Mouse (Mus musculus): Measurements from ENCODE around the gene Ccdc81. TPM values are rescaled to one million over a fixed set of nuclear protein-coding genes. Genes with fewer than 3 reads are reported as not detected.

Gene Ccdc81
- total and polyA plus RNA-seq, 2 experiments from 2014 or later = not detected

- ATAC-seq (ENCODE audit: insufficient read depth, low read depth) = no peak
- 58% methylated on average over 17 of the region's 17 CpGs for WGBS
- Histone ChIP-seq H3K4me3 (ENCODE audit: low read depth, low read length) (no peak overlapping the region), H3K4me1 (ENCODE audit: control insufficient read depth, insufficient read depth) (no peaks in the 10 kb centered on the region), H3K27me3 (ENCODE audit: control insufficient read depth, insufficient read depth, low read length) (no peaks in the 10 kb centered on the region), H3K4me2 (ENCODE audit: low read depth, low read length) (no peak overlapping the region), H3K36me3 (replicated peaks; ENCODE audit: control insufficient read depth, insufficient read depth, low read length) (no peaks in the 10 kb centered on the region), H3K27ac (ENCODE audit: low read depth) (no peak overlapping the region), H3K9ac (replicated peaks; ENCODE audit: low read depth, low read length) (no peak overlapping the region), H3K9me3 (replicated peaks; ENCODE audit: control insufficient read depth, low read length) (no peaks in the 10 kb centered on the region)
- TF ChIP-seq CTCF (IDR thresholded peaks at IDR 0.05; ENCODE audit: low read depth) (no peak), EP300 (IDR thresholded peaks at IDR 0.05; ENCODE audit: low read depth) (no peak)
- DNase-seq (ENCODE audit: low spot score) = no peak
These were observed 46.8 kb downstream of the Ccdc81 start for GRCm38 (mm10) chr7:89856440-89857217.

GRCm38 (mm10) chr7:89855196-89855595, 48.2 kb downstream of the Ccdc81 start:
- ATAC-seq (ENCODE audit: insufficient read depth, low read depth) (no peak), DNase-seq (ENCODE audit: low spot score) (no peak)
- no peak for TF ChIP-seq CTCF (IDR thresholded peaks at IDR 0.05; ENCODE audit: low read depth)
- TF ChIP-seq EP300 (IDR thresholded peaks at IDR 0.05; ENCODE audit: low read depth) = no peak
- Histone ChIP-seq H3K9ac (replicated peaks; ENCODE audit: low read depth, low read length) (no peak overlapping the region), H3K9me3 (replicated peaks; ENCODE audit: control insufficient read depth, low read length) (no peaks in the 10 kb centered on the region), H3K27ac (ENCODE audit: low read depth) (no peak overlapping the region), H3K36me3 (replicated peaks; ENCODE audit: control insufficient read depth, insufficient read depth, low read length) (no peaks in the 10 kb centered on the region), H3K4me3 (ENCODE audit: low read depth, low read length) (no peak overlapping the region), H3K4me1 (ENCODE audit: control insufficient read depth, insufficient read depth) (no peaks in the 10 kb centered on the region), H3K4me2 (ENCODE audit: low read depth, low read length) (no peak overlapping the region), H3K27me3 (ENCODE audit: control insufficient read depth, insufficient read depth, low read length) (no peaks in the 10 kb centered on the region)
- WGBS = 50% methylated on average over 1 of the region's 1 CpGs

- Histone ChIP-seq H3K9ac (replicated peaks; ENCODE audit: low read depth, low read length) (no peak overlapping the region), H3K4me3 (ENCODE audit: low read depth, low read length) (no peak overlapping the region), H3K4me1 (ENCODE audit: control insufficient read depth, insufficient read depth) (no peaks in the 10 kb centered on the region), H3K27ac (ENCODE audit: low read depth) (no peak overlapping the region), H3K36me3 (replicated peaks; ENCODE audit: control insufficient read depth, insufficient read depth, low read length) (no peaks in the 10 kb centered on the region), H3K4me2 (ENCODE audit: low read depth, low read length) (no peak overlapping the region), H3K9me3 (replicated peaks; ENCODE audit: control insufficient read depth, low read length) (no peaks in the 10 kb centered on the region), H3K27me3 (ENCODE audit: control insufficient read depth, insufficient read depth, low read length) (no peaks in the 10 kb centered on the region)
- WGBS = 85% methylated on average over 5 of the region's 5 CpGs
- TF ChIP-seq CTCF (IDR thresholded peaks at IDR 0.05; ENCODE audit: low read depth) (no peak), EP300 (IDR thresholded peaks at IDR 0.05; ENCODE audit: low read depth) (no peak)
- no peak for ATAC-seq (ENCODE audit: insufficient read depth, low read depth)
- DNase-seq (ENCODE audit: low spot score) = no peak
These were observed 50.3 kb downstream of the Ccdc81 start for GRCm38 (mm10) chr7:89853131-89853530.

- Histone ChIP-seq H3K4me3 (ENCODE audit: low read depth, low read length) (no peak overlapping the region), H3K36me3 (replicated peaks; ENCODE audit: control insufficient read depth, insufficient read depth, low read length) (no peaks in the 10 kb centered on the region), H3K4me1 (ENCODE audit: control insufficient read depth, insufficient read depth) (no peaks in the 10 kb centered on the region), H3K9me3 (replicated peaks; ENCODE audit: control insufficient read depth, low read length) (no peaks in the 10 kb centered on the region), H3K4me2 (ENCODE audit: low read depth, low read length) (no peak overlapping the region), H3K9ac (replicated peaks; ENCODE audit: low read depth, low read length) (no peak overlapping the region), H3K27me3 (ENCODE audit: control insufficient read depth, insufficient read depth, low read length) (no peaks in the 10 kb centered on the region), H3K27ac (ENCODE audit: low read depth) (no peak overlapping the region)
- WGBS = 73% methylated on average over 10 of the region's 10 CpGs
- ATAC-seq (ENCODE audit: insufficient read depth, low read depth) (no peak), DNase-seq (ENCODE audit: low spot score) (no peak)
- TF ChIP-seq EP300 (IDR thresholded peaks at IDR 0.05; ENCODE audit: low read depth) (no peak), CTCF (IDR thresholded peaks at IDR 0.05; ENCODE audit: low read depth) (no peak)
These were observed 51.0 kb downstream of the Ccdc81 start for GRCm38 (mm10) chr7:89852158-89853095.

GRCm38 (mm10) chr7:89850510-89850909, 52.9 kb downstream of the Ccdc81 start:
- Histone ChIP-seq H3K9ac (replicated peaks; ENCODE audit: low read depth, low read length) (no peak overlapping the region), H3K36me3 (replicated peaks; ENCODE audit: control insufficient read depth, insufficient read depth, low read length) (no peaks in the 10 kb centered on the region), H3K27me3 (ENCODE audit: control insufficient read depth, insufficient read depth, low read length) (no peaks in the 10 kb centered on the region), H3K4me1 (ENCODE audit: control insufficient read depth, insufficient read depth) (no peaks in the 10 kb centered on the region), H3K4me3 (ENCODE audit: low read depth, low read length) (no peak overlapping the region), H3K4me2 (ENCODE audit: low read depth, low read length) (no peak overlapping the region), H3K9me3 (replicated peaks; ENCODE audit: control insufficient read depth, low read length) (no peaks in the 10 kb centered on the region), H3K27ac (ENCODE audit: low read depth) (no peak overlapping the region)
- no peak for DNase-seq (ENCODE audit: low spot score)
- WGBS = 57% methylated on average over 3 of the region's 3 CpGs
- TF ChIP-seq EP300 (IDR thresholded peaks at IDR 0.05; ENCODE audit: low read depth) (no peak), CTCF (IDR thresholded peaks at IDR 0.05; ENCODE audit: low read depth) (no peak)
- ATAC-seq (ENCODE audit: insufficient read depth, low read depth) = no peak

Measured in heart, postnatal 0 days (tissue).